Mouse (Mus musculus) adrenal gland, adult 2 months (tissue): ENCODE data around the gene Mgmt. TPM values are rescaled to one million over a fixed set of nuclear protein-coding genes. Genes with fewer than 3 reads are reported as not detected.

Source experiments
- DNase-seq: peaks from one replicate; pipeline ENCODE4 v3.0.0; 2021
- polyA plus RNA-seq: library from polyadenylated mRNA; depleted of rRNA; stranded (reverse); fragments of >200 nt; gene quantifications from 2 replicates; pipeline ENCODE4 v1.2.3, GENCODE M21; 2012
- total RNA-seq, 2 experiments: library from RNA; stranded (reverse); gene quantifications; 2 replicates each; pipeline ENCODE4 v1.2.3; 2021

Gene Mgmt
- total and polyA plus RNA-seq, 3 experiments, result 3.2 to 4.4 (median 4.1) TPM

DNA sequence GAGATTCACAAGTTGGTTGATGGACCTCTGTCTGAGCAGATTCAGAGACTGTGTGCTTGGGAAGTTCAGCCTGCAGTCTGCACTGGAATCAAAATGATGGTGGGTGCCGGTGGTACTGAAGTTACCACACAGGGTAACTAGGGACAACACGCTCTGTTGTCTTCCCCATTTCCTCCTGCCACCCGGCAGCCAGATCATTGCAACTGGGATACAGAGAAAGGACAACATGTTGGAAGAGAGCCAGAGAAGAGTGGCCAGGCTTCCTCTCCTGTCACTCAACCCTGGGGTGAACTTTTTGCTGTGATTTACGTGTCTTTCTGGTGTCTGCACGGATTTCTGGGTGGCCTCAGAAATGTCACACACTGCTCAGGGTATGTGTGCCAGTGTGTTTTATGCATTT lies 107.4 kb downstream of the Mgmt start:
- DNase-seq, result peak; percentile 47

DNA sequence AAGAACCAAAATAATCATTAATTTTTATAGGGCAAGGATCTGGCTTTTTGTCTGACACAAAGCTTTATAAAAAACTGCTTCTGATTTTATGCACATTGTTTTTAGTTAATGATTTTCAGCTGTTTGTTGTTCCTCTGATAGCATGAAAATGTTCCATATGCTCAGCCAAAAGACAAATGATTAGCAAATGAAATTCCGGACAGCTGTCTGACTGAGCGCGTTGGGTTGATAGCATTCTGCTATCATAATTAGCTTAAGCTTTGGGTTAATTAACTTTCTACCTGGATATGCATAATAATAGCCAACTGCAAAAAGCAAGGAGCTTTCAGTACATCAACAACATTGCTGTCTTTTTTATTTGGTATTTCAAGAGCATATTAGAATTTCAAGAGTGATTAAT lies 108.0 kb downstream of the Mgmt start:
- no peak for DNase-seq

DNA sequence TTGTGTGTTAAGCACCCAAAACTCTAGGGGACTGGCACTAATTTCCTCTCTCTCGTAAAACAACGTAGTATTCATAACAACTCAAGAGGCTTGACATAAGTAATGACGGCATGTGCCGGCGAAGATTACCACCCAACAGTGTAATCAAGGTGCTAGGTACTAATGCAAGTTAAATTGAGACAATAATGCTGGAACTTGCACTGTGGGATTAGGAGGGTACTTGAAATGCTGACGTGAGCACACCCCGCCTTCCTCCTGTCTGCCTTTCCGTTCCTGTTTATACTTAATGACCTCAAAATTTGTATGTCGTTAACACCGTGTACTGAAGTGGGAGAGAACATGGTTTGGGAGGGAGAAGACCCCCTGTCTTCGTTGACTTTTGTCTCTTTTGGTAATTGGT lies 110.9 kb downstream of the Mgmt start:
- no peak for DNase-seq

DNA sequence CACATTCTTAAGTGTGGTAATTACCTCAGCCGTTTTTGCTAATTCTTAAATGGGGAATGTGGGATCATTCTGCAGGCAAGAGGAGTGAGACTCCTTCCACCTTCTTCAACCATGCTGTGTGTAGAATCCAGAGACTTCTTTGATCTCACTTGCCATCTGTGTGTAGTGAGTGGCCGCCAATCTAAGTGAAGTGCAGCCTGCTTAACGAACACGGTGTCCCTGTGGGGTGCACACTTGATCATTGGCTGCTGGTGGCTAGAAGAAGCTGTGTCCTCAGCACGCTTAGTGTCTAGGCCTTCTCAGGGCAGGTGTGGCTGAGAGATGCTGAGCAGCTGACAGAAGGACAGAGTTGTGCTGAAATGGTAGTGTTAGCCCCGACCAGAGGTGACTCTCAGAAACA lies 113.9 kb downstream of the Mgmt start:
- DNase-seq, result no peak

DNA sequence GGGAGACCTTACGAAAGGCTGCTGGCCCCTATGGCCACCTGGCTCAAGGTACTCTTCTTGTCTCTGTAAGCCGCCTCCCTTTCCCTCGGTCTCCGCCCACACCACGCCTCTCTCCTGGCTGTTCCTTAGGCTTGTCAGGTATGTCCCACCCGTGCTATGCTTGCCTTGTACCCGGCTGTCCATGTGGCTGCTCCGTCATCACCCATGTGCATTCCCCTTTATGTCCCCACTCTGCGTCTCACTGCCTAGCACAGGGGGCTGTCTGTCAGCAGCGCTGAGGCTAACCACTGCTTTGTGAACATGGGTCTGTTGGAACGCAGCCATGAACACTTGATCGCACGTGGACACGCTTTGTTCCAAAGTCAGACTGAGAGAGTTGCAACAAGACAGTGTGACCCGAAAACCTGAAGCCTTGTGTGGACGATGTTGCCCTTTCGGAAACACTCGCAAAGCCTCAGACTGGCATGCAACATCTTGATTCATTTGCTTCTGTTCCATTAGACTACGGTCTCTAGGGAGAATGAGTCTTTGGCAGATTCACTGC lies 115.4 kb downstream of the Mgmt start:
- no peak for DNase-seq

DNA sequence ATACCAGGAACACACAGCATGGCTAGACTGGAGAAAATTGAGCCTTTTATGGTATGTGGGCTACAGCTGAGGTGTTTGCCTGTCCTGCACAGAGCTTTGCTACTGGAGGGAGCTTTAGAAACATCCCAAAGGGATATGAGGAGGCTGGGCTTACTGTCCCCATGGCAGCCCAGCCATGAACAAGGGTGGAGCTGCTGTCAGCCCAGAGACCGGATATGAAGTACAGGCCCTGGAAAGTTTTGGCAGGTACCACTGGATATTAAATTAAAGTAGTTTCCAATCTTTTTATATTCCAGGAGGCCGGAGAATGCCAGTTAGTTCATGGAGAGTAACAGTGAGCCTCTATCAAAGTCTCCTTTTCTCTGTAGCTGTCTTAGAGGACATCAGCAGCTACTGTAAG lies 116.0 kb downstream of the Mgmt start:
- no peak for DNase-seq

DNA sequence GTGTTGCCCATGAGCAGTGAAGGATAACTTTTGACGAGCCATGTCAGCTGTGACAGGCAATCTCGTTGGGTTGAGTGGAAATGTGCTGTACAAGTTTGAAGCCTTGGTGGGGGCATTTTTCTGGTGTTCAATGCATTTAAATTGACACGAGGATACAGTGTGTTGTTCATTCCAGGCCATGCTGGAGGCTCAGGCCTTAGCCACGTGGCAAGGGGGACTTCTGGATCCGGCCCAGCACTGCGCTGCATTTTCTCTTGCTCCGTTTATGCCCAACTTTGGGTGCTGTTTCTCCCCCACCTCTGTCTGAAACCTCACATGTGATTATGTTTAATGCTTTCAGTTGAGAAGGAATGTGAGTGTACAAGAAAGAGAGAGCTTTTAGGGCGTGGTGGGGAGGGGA lies 118.3 kb downstream of the Mgmt start:
- DNase-seq, result no peak

DNA sequence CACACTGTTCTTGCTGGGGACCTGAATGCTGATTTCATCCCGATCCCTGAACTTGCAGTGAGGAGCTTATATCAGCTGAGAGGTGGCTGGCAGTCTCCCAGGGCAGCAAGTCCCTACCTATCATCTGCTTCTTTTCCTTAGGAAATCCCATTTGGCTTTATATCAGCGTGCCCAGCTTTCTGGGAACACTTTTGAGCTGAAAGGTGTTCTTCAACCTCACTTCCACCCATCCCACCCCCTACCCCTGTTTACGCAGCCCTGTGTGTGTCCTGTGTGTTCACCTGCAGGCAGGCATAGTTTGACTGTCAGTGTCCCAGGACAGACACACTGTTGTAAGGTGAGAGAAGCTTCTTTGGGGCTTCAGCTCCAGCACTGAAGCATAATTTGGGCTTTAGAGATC lies 119.0 kb downstream of the Mgmt start:
- DNase-seq, result no peak

DNA sequence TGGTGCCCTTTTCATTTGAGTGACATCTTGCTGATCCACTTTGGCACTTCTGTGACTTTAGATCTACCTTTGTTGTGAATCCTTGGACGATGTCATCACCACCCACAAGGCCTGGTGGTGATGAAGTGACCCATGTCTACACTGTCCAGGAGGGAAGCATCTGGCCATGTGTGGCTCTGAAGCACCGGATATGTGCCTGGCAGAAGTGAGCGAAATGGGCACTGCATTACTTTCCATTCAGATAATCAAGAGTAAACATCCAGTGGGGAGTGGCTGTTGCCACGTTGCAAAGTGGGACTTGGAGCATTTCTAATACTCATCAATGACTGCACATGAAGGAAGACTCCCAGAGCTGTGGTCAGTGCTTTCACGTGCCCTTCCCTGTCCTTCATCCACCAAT lies 124.2 kb downstream of the Mgmt start:
- no peak for DNase-seq

DNA sequence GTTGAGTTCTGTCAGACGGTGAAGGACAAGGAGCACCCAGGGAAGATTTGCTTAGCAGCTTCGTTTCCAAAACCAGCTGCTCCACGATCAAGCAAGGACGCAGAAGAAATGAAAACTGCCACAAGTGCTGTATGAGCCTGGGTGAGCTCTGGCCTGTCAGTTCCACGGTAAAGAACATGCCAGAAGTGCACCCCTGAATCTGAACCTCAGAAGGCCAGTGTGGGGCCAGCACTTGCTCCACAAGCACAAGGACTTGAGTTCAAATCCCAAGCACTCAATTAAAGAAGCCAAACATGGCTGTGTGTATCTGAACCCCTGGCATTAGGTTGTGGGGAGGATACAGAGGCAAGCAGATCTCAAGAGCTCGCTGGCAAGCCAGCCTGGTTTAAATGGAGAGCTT lies 125.8 kb downstream of the Mgmt start:
- DNase-seq, result no peak

DNA sequence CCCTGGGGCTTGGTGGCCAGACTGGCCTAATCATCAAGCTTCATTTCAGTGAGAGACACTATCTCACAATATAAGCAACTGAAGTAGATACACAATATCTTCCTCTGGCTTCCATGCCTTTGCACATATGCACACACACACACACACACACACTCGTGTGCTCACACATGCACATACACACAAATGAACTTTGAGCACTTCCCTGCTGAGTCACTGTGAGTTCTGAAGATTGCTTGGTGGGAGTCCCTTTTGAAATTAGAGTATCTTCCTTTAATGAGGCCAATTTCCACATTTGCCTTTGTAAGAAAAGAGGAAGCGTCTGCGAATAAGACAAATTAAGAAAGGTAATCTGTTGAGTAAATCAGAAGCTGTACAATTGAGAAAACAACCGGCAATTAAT lies 136.4 kb downstream of the Mgmt start:
- DNase-seq, result no peak

DNA sequence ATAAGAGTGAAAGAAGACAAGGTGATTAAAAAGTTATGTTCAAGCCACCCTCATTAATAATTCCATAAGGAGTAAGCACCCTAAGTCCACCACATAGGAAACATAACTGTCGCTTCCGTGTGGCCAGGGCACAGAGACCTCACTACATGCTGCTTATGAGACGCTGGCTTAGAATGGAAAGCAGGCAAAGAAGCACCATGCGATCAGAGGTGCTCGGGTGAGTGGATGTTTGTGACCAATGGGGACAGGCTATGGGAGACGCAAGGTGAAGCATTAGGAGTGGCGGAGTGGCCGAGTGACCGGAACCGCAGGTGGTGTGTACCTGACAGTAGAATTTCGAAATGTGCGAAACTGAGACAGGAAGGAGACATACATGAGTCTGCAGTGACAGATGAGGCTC lies 138.8 kb downstream of the Mgmt start:
- no peak for DNase-seq

DNA sequence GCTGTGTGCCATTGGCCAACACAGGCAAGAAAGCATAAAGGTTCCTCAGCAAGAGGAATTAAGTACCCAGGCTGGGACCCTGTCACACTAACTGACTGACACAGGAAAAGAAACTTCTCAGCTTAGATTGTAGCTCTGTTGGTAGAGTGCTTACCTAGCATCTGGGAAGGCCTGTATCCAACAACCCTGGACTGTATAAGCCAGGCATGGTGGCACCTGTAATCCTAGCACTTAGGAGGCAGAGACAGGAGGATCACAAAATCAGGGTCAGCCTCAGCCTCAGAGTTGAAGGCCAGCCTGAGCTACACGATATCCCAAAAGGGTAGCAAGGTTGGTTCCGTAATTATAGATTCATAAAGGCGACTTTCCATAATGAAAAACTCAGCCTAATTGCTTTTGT lies 140.6 kb downstream of the Mgmt start:
- no peak for DNase-seq

DNA sequence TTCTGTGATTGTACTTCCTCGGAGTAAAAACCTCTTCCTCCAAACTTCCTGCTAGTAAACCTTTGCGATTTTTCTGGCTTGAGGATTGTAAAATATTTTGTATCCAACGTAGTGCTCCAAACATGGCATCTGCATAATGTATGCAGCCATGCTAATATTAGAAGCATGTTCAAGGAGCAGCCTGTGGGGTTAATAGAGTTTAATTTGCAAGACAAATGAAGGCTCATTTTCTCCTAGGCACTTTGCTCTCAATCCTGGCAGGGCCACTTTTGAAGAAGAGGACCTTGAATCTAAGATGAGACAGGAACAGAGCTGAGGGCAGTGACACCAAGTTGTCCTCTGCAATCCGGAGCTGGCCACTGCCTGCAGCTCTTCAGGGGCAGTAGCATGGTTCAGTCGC lies 141.5 kb downstream of the Mgmt start:
- DNase-seq, result no peak

DNA sequence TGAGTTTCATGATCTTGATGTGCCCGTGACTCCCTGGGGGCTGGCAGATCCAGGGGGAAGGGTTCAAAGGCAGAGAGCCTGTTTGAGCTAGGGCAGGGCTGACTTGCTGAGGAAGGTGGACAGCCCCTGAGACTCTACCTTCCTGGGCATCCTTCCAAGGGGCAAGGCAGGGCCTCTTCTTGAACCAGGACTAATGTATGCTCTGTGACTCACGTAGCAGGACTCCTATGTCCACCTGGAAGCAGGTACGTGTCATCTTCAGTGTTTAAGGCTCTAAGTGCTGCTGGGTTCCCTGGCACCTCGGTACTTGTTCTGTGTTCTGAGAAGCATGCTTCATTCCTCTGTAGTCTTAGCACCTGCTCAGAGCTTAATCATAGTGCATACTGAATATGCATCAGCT lies 143.1 kb downstream of the Mgmt start:
- no peak for DNase-seq

DNA sequence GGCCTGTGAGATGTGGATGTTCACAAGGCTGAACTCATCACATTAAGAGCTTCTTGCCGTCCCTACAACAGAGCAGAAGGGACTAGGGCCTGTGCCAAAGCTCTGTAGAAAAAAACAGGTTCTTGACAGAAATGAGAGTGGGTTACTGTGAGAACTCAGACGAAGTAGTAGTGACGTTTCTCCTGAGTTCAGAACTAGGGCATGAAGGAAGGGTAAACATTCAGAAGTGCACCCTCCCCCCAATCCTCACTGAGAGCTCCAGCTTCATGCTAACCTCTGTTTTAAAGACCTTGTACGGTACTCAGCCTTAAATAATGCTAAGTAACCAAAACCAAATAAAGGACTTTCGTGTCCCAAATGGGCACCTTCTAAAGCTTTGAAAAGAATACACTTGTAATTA lies 143.5 kb downstream of the Mgmt start:
- DNase-seq, result no peak

DNA sequence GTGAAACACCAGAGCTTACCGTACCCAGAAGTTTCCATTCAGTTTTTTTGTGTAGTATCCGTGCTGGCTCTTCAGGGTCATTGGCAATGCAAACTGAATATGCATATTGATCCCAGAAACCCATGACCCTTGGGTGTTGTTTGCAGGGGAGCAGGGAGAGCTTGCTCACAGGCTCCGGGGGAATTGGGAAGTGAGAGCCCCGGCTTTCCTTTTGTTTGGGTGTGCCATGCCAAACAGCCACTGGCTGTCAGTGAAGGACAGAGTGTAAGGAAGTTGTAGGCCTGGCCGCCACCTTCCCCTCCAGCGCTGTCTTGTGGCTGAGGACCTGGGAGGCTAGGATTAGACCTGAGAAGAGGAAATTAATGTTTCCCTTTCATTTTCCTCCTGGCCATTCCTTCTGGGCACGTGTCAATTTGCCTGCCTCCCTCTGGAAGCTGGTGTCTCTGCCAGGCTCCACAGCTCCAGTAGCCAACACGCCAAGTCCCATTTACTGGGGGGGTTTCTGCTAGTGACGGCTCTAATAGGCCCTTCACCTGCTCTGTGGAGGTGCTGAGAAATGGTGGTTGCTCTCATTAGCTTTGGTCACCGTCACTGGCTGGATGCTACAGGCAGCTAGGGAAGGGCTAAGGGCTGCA lies 144.0 kb downstream of the Mgmt start:
- DNase-seq, result no peak

DNA sequence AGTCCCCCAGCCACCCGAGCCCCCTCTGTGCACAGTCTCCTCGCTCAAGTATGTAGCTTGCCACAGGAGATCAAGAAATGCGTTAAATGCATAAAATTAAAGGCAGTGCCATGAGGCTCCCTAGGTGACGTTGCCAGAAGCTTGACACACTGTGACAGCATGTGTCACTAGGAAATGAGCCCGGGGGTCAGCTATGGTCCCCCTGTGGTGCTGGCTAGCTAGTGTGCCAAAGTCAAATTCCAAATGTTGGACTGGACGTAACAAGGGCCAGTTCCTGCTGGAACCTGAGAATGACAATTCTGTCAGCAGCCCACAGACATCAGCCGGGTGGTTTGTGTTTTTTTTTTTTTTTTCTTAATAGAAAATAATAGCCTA lies 144.5 kb downstream of the Mgmt start:
- DNase-seq, result no peak

DNA sequence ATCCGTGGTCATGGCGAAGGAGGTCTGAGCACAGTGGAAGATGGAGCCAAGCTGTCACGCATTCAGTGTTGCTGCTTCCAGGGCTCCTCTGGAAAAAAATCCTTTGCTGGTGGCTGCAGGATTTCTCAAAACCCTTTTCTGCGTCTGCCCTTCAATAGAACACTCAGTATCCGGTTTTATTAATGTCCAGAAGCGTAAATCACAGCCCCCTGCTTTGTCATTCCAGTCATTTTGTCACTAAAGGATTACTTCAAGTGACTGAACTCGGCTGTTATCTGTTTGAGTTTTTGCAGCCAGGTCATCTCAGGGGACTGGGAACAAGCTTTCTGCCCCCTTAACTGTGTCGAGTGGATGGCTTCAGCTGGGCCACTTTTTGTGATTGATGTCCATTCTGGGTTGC lies 146.2 kb downstream of the Mgmt start:
- DNase-seq, result no peak

DNA sequence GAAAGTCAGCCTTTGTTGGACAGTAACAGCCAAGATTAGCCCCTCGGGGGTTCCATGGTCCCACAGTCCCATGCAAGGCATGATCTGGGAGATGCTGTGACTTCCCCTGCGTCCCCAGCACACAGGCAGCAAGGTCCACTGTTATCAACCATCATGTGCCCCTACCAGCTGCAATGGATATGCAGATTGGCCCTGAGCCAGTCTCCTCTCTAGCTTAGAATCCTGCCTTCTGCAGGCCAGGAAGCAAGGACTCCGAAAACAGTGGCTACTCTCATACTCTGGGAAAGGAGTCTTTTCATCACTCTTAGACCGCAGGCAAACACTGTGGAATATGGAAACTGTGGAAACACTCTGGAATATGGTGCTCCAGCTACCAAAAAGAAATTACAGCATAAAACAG lies 152.5 kb downstream of the Mgmt start:
- no peak for DNase-seq

DNA sequence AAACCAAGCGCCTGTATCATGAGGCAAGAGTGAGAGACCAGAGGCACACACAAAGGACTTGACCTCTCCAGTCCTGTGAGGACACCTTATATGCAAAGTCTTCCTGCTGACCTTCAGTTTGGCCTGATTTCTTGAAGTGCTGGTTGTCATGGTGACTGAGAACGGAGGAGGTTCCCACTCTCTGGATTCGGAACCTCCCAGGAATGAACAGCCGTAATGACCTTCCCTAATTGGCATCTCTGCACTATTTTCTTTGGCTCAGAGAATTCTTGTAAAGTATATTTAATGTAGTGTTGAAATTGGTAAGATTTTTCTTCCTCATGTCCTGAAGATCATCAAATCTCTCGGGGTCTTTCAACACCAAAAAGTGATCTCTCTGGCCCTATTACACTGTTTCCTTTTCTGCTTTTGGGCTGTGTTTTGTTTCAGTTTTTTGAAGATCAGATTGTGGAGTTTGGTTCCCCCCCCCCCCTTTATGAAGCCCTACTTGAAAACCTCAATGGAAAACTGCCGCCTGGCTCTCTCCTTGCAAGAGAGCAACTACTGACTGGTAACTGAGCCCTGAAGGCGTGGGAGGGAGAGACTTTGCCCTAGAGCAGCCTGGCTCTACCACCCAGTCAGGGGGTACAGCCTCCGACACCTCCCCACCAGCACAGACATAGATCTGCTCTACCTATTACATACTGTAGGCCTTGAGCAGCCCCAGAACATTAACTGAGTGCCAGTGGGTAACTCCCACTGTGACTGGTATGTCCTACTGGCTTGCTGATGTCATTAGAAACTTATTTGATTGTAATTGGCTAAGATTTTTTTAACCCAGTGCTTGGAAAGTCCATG lies 153.9 kb downstream of the Mgmt start:
- no peak for DNase-seq

DNA sequence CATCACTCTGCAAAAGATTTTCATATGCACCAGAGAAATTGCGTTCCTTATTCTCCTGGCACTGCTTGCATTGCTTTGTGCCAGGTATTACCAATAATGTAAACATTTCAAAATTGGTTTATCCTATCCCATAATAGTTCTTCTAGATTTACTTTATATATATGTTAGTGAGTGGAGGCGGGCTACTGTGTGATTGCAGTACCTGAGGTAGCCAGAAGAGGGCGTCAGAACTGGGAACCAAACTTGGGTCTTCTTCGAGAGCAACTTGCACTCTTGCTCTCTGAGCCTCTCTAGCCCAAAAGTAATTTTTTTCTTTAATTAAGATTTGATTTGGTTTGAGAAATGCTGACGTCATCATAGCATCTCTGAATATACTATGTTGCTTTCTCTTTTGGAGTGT lies 159.9 kb downstream of the Mgmt start:
- DNase-seq, result no peak

DNA sequence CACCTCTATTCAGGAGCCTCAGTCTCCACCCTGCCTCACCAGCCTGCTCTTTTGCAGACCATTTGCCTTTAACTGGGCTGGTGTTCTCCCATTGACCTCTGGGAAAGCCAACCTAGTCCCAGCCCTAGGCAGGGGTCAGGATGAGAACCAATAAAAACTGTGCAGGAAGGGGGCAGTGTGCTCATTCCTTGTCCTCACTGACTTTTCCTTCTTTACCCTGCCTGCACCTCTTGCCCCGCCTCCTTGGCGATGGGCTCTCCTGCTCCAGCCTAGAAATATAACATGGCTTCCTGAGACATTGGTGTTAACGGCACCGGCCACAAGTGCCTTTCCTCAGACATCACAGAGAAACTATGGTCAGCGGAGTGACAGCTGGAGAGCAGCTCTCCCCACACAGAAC lies 161.7 kb downstream of the Mgmt start:
- no peak for DNase-seq

DNA sequence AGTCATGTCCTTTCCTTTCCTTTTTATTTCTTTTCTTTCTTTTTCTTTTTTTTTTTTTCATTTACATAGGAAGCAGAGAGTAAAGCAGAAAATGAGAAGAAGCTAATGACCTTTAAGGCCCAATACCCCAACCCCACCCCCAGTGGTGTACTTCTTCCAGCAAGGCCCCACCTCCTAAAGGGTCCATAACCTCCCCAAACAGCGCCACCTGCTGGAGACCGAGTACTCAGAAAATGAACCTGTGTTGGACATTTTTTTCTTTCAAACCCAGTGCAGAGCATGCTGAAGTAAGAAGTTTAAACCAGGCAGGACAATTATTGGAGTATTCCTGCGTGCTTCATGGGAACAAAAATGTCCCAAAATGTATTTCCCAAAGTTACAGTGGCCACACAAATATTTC lies 166.1 kb downstream of the Mgmt start:
- no peak for DNase-seq
